In genomic region chr10:61424500-61424899, GRCm38 (mm10) we compare ENCODE assay signal across 9 mouse cellular contexts. TPM values are rescaled to one million over a fixed set of nuclear protein-coding genes. Genes with fewer than 3 reads are reported as not detected.
DNase-seq lines count a peak whose midpoint lies in the region; ATAC-seq lines count a peak whose summit lies in the region.
"Had no signal": no experiment of that assay in that cellular context is flagged by ENCODE, and none has a peak within 500 bp of the region (broad histone marks: within the 10 kb centered on the region; RNA-seq: fewer than 3 reads in every experiment).

No protein-coding gene starts in this region.

- H3K9me3 ChIP-seq in intestine, embryonic 16.5 days (ENCODE audit: control insufficient read depth, low read length): no peaks in the 10 kb centered on the region
- no peaks in the 10 kb centered on the region for H3K9me3 ChIP-seq in intestine, embryonic 15.5 days
- H3K9me3 ChIP-seq in hindbrain, embryonic 16.5 days (ENCODE audit: control insufficient read depth, low read length): no peaks in the 10 kb centered on the region

- peaks cover 4% of the 10 kb centered on the region; the same call in 1 of the 2 replicates for H3K4me1 ChIP-seq in intestine, embryonic 16.5 days (ENCODE audit: control insufficient read depth, insufficient read depth, low read length)
- H3K4me1 ChIP-seq in intestine, embryonic 15.5 days (replicated peaks): peaks cover 7% of the 10 kb centered on the region; the same call in 1 of the 2 replicates
- H3K4me1 ChIP-seq in hindbrain, embryonic 16.5 days (ENCODE audit: control insufficient read depth, insufficient read depth, low read depth, low read length): peaks cover 9% of the 10 kb centered on the region

- H3K27ac ChIP-seq in intestine, embryonic 16.5 days (ENCODE audit: low read length): no peak overlapping the region
- no peak overlapping the region for H3K27ac ChIP-seq in intestine, embryonic 15.5 days
- no peak overlapping the region for H3K27ac ChIP-seq in hindbrain, embryonic 16.5 days (ENCODE audit: low read depth, low read length)

- no peak overlapping the region for H3K4me3 ChIP-seq in intestine, embryonic 16.5 days (ENCODE audit: low read length)
- no peak overlapping the region for H3K4me3 ChIP-seq in intestine, embryonic 15.5 days (replicated peaks)
- H3K4me3 ChIP-seq in hindbrain, embryonic 16.5 days (ENCODE audit: low read length): no peak overlapping the region

- peak; percentile 24 for DNase-seq in ovary, postnatal 36 days (ENCODE audit: low spot score)
- no peak for DNase-seq in ovary, postnatal 14 days (ENCODE audit: low spot score)
- DNase-seq in layer of hippocampus, adult 8-10 months (ENCODE audit: low spot score in 2 of 2): no peak
- no peak for DNase-seq in T-cell, adult 2 months (ENCODE audit: low spot score)
- no peak for DNase-seq in gastrocnemius, postnatal 4 days (ENCODE audit: low spot score in 2 of 2)
- DNase-seq: layer of hippocampus, adult 9-11 months had no signal

- no peak overlapping the region for H3K4me2 ChIP-seq in intestine, embryonic 16.5 days (ENCODE audit: low read depth, low read length)
- H3K4me2 ChIP-seq in intestine, embryonic 15.5 days (replicated peaks): no peak overlapping the region
- 0 out of 2 replicates have a peak overlapping the region, but pooled peaks have one; percentile 21 for H3K4me2 ChIP-seq in hindbrain, embryonic 16.5 days (ENCODE audit: low read length)

- 31% methylated on average over 7 of the region's 7 CpGs for WGBS in intestine, embryonic 16.5 days
- 23% methylated on average over 7 of the region's 7 CpGs for WGBS in intestine, embryonic 15.5 days
- 17% methylated on average over 7 of the region's 7 CpGs for WGBS in hindbrain, embryonic 16.5 days

- no peak overlapping the region for H3K9ac ChIP-seq in intestine, embryonic 16.5 days (ENCODE audit: low read depth, low read length)
- H3K9ac ChIP-seq in intestine, embryonic 15.5 days: no peak overlapping the region
- H3K9ac ChIP-seq in hindbrain, embryonic 16.5 days (ENCODE audit: low read depth, low read length): peak overlapping the region; percentile 37; the same call in 1 of the 2 replicates

- peak; percentile 29; the same call in 1 of the 2 replicates for ATAC-seq in intestine, embryonic 16.5 days
- ATAC-seq in intestine, embryonic 15.5 days: no peak
- peak; percentile 78 for ATAC-seq in hindbrain, embryonic 16.5 days

- H3K27me3 ChIP-seq in intestine, embryonic 16.5 days (replicated peaks; ENCODE audit: control insufficient read depth, insufficient read depth, low read length): peaks cover 4% of the 10 kb centered on the region
- H3K27me3 ChIP-seq in intestine, embryonic 15.5 days (replicated peaks): peaks cover 11% of the 10 kb centered on the region
- peaks cover 9% of the 10 kb centered on the region for H3K27me3 ChIP-seq in hindbrain, embryonic 16.5 days (replicated peaks; ENCODE audit: control insufficient read depth, insufficient read depth, low read length)

- H3K36me3 ChIP-seq in intestine, embryonic 16.5 days (ENCODE audit: control insufficient read depth, insufficient read depth, low read length): no peaks in the 10 kb centered on the region; the same call in 1 of the 2 replicates
- H3K36me3 ChIP-seq in intestine, embryonic 15.5 days: 0 out of 2 replicates have a peak, but pooled peaks cover 4% of the 10 kb centered on the region
- H3K36me3 ChIP-seq in hindbrain, embryonic 16.5 days (ENCODE audit: control insufficient read depth, insufficient read depth, low read length): no peaks in the 10 kb centered on the region

RNA-seq across cellular contexts. Expression of gene Nodal, which starts 6.7 kb away (rescaled TPM):
- 0.15 and 0.16 TPM in 2 replicates for polyA plus RNA-seq in intestine, embryonic 16.5 days (2015; fragmentation: Nextera tagmentation; extraction: Ambion mirVana)
- 0.09 and 0.20 TPM in 2 replicates for polyA plus RNA-seq in intestine, embryonic 15.5 days (2015; fragmentation: Nextera tagmentation; extraction: Ambion mirVana)
- polyA plus RNA-seq in hindbrain, embryonic 16.5 days (2015; fragmentation: Nextera tagmentation; extraction: Ambion mirVana): 0.24 and 0.56 TPM in 2 replicates
- total RNA-seq in layer of hippocampus, adult 8-10 months (2022): under 1 TPM in 3 of 4 experiments, not detected in 1; 0.22 to 0.30 (median 0.25) TPM
- total RNA-seq in gastrocnemius, postnatal 4 days (2021): under 1 TPM in 1 of 2 experiments, not detected in 1; 0.25 TPM

RNA-seq across cellular contexts. Expression of gene Eif4ebp2, which starts 28.0 kb away (rescaled TPM):
- 59.6 and 64.1 TPM in 2 replicates for polyA plus RNA-seq in intestine, embryonic 16.5 days (2015; fragmentation: Nextera tagmentation; extraction: Ambion mirVana)
- 74.4 and 80.6 TPM in 2 replicates for polyA plus RNA-seq in intestine, embryonic 15.5 days (2015; fragmentation: Nextera tagmentation; extraction: Ambion mirVana)
- 43.2 and 46.6 TPM in 2 replicates for polyA plus RNA-seq in hindbrain, embryonic 16.5 days (2015; fragmentation: Nextera tagmentation; extraction: Ambion mirVana)
- 10 to 100 TPM; 43.0 to 55.3 (median 48.6) TPM for total RNA-seq in layer of hippocampus, adult 8-10 months (2022)
- 100 to 1,000 TPM; 123 to 124 TPM for total RNA-seq in gastrocnemius, postnatal 4 days (2021)

RNA-seq across cellular contexts. Expression of gene Pald1, which starts 41.2 kb away (rescaled TPM):
- 13.2 and 15.0 TPM in 2 replicates for polyA plus RNA-seq in intestine, embryonic 16.5 days (2015; fragmentation: Nextera tagmentation; extraction: Ambion mirVana)
- polyA plus RNA-seq in intestine, embryonic 15.5 days (2015; fragmentation: Nextera tagmentation; extraction: Ambion mirVana): 14.5 and 16.3 TPM in 2 replicates
- polyA plus RNA-seq in hindbrain, embryonic 16.5 days (2015; fragmentation: Nextera tagmentation; extraction: Ambion mirVana): 26.9 and 30.6 TPM in 2 replicates
- 10 to 100 TPM; 12.8 to 22.5 (median 17.9) TPM for total RNA-seq in layer of hippocampus, adult 8-10 months (2022)
- total RNA-seq in gastrocnemius, postnatal 4 days (2021): 10 to 100 TPM; 32.1 to 35.9 TPM

RNA-seq across cellular contexts. Expression of gene Lrrc20, which starts 51.1 kb away (rescaled TPM):
- polyA plus RNA-seq in intestine, embryonic 16.5 days (2015; fragmentation: Nextera tagmentation; extraction: Ambion mirVana): 5.8 TPM in 2 replicates
- polyA plus RNA-seq in intestine, embryonic 15.5 days (2015; fragmentation: Nextera tagmentation; extraction: Ambion mirVana): 5.6 and 5.9 TPM in 2 replicates
- polyA plus RNA-seq in hindbrain, embryonic 16.5 days (2015; fragmentation: Nextera tagmentation; extraction: Ambion mirVana): 14.9 and 17.7 TPM in 2 replicates
- 10 to 100 TPM; 17.9 to 23.7 (median 22.3) TPM for total RNA-seq in layer of hippocampus, adult 8-10 months (2022)
- total RNA-seq in gastrocnemius, postnatal 4 days (2021): 10 to 100 TPM; 41.8 to 44.1 TPM
